10 mouse cellular contexts compared by ENCODE assay signal in the genomic region with DNA sequence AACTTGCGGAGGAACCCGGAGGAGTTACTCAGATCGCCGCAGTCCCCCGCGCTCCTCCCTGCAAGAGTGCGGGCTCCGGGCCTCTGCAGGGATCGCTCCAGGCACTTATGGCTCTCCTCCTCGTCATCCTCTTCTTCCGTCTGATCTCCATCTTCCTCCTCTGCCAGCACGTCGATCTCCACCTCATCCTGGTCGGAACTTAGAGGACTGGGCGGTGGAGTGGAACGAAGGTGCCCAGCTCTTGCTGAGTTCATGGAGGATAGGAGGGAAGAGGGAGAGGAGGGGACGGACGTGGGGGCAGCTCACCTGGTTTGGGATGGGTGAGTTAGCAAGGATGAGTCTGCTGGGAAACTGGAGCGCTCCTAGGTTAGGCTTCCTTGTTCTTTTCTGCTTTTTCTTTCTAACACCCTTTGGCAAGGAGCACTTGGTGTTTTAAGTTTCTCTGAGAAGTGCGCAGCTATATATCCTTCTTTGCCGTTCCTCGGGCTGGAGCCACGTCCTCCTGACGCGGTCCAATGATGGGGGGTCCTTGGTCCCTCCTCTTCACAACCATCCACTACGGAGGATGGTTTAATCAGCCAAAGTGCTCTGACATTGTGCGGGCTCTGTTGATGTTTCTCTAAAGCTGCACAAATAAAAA. TPM values are rescaled to one million over a fixed set of nuclear protein-coding genes. Genes with fewer than 3 reads are reported as not detected.
A peak's percentile ranks its signal among the peaks of the same experiment; 100 is the strongest.
DNase-seq lines count a peak whose midpoint lies in the region; ATAC-seq and TF ChIP-seq lines count a peak whose summit lies in the region.
"Had no signal": no experiment of that assay in that cellular context is flagged by ENCODE, and none has a peak within 500 bp of the region (broad histone marks: within the 10 kb centered on the region; RNA-seq: fewer than 3 reads in every experiment).

TSS of gene Foxd4 (minus strand) at position 617 of the 640 bp plus-strand sequence.

- H3K4me3 ChIP-seq in lung, embryonic 14.5 days (ENCODE audit: low read depth, low read length) = peak within 1 kb of the TSS; percentile 39
- peak within 1 kb of the TSS; percentile 44 for H3K4me3 ChIP-seq in forebrain, embryonic 13.5 days
- peak within 1 kb of the TSS; percentile 41 for H3K4me3 ChIP-seq in limb, embryonic 12.5 days (replicated peaks)
- H3K4me3 ChIP-seq in small intestine, adult 2 months (ENCODE audit: low read depth, low read length) = peak within 1 kb of the TSS; percentile 28

- DNase-seq in lung, embryonic 14.5 days = no peak
- no peak for DNase-seq in lung, postnatal 4 days
- no peak for DNase-seq in ovary, postnatal 10 days (ENCODE audit: low spot score)
- no peak for DNase-seq in thymus, postnatal 4 days
- no peak for DNase-seq in thymus, postnatal 14 days

- H3K27ac ChIP-seq in lung, embryonic 14.5 days (ENCODE audit: low read depth) = no peak within 1 kb of the TSS
- H3K27ac ChIP-seq in forebrain, embryonic 13.5 days = no peak within 1 kb of the TSS
- no peak within 1 kb of the TSS for H3K27ac ChIP-seq in limb, embryonic 12.5 days
- no peak within 1 kb of the TSS for H3K27ac ChIP-seq in small intestine, adult 2 months (ENCODE audit: insufficient read depth, low read depth, low read length)

- no peak for TF ChIP-seq CTCF in lung, embryonic 14.5 days (IDR thresholded peaks at IDR 0.05; ENCODE audit: low read depth)
- TF ChIP-seq CTCF in small intestine, adult 2 months (IDR thresholded peaks at IDR 0.05; ENCODE audit: extremely low read depth, insufficient read length, insufficient replicate concordance, low read depth, low read length) = no peak

- peaks cover 77% of the 10 kb centered on the region for H3K27me3 ChIP-seq in lung, embryonic 14.5 days (ENCODE audit: insufficient read depth, low read length)
- peaks cover 82% of the 10 kb centered on the region for H3K27me3 ChIP-seq in forebrain, embryonic 13.5 days
- H3K27me3 ChIP-seq in limb, embryonic 12.5 days = peaks cover 82% of the 10 kb centered on the region
- peaks cover 56% of the 10 kb centered on the region for H3K27me3 ChIP-seq in small intestine, adult 2 months (ENCODE audit: control insufficient read depth, insufficient read depth, low read length)

- ATAC-seq in lung, embryonic 14.5 days (ENCODE audit: insufficient read depth) = no peak
- peak; percentile 32 for ATAC-seq in forebrain, embryonic 13.5 days
- ATAC-seq in limb, embryonic 12.5 days (ENCODE audit: insufficient number of reproducible peaks, insufficient read depth, low FRiP score, low TSS enrichment, low read depth) = no peak

- H3K9me3 ChIP-seq in lung, embryonic 14.5 days (ENCODE audit: low read depth, low read length) = no peaks in the 10 kb centered on the region
- H3K9me3 ChIP-seq in forebrain, embryonic 13.5 days (replicated peaks) = no peaks in the 10 kb centered on the region
- H3K9me3 ChIP-seq in limb, embryonic 12.5 days = no peaks in the 10 kb centered on the region

- H3K9ac ChIP-seq in lung, embryonic 14.5 days = no peak within 1 kb of the TSS
- peak within 1 kb of the TSS; percentile 10 for H3K9ac ChIP-seq in forebrain, embryonic 13.5 days
- no peak within 1 kb of the TSS; the same call in 1 of the 2 replicates for H3K9ac ChIP-seq in limb, embryonic 12.5 days (replicated peaks)

- H3K36me3 ChIP-seq in lung, embryonic 14.5 days (ENCODE audit: insufficient read depth) = no peaks in the 10 kb centered on the region
- H3K36me3 ChIP-seq in forebrain, embryonic 13.5 days (ENCODE audit: poor library complexity, severe bottlenecking) = no peaks in the 10 kb centered on the region
- no peaks in the 10 kb centered on the region for H3K36me3 ChIP-seq in limb, embryonic 12.5 days
- H3K36me3 ChIP-seq in small intestine, adult 2 months (ENCODE audit: control insufficient read depth, insufficient read depth, low read length) = no peaks in the 10 kb centered on the region

- TF ChIP-seq POLR2A in small intestine, adult 2 months (IDR thresholded peaks at IDR 0.05; ENCODE audit: low read depth, low read length) = no peak

- H3K4me2 ChIP-seq in lung, embryonic 14.5 days = peak within 1 kb of the TSS; percentile 65
- H3K4me2 ChIP-seq in forebrain, embryonic 13.5 days = peak within 1 kb of the TSS; percentile 78
- peak within 1 kb of the TSS; percentile 66 for H3K4me2 ChIP-seq in limb, embryonic 12.5 days

- H3K4me1 ChIP-seq in lung, embryonic 14.5 days (ENCODE audit: insufficient read depth) = no peaks in the 10 kb centered on the region
- H3K4me1 ChIP-seq in forebrain, embryonic 13.5 days = peaks cover 23% of the 10 kb centered on the region
- H3K4me1 ChIP-seq in limb, embryonic 12.5 days (replicated peaks) = peaks cover 23% of the 10 kb centered on the region
- H3K4me1 ChIP-seq in small intestine, adult 2 months (ENCODE audit: control insufficient read depth, insufficient read depth, insufficient read length, low read length) = peaks cover 9% of the 10 kb centered on the region

- 1% methylated on average over 27 of the region's 27 CpGs for WGBS in lung, embryonic 14.5 days
- 1% methylated on average over 27 of the region's 27 CpGs for WGBS in forebrain, embryonic 13.5 days
- WGBS in limb, embryonic 12.5 days = under 1% methylated on average over 27 of the region's 27 CpGs
- WGBS in small intestine, adult 2 months = 3% methylated on average over 27 of the region's 27 CpGs

RNA-seq across cellular contexts. Expression of gene Foxd4, which starts in this region (rescaled TPM):
- not detected in 2 replicates for polyA plus RNA-seq in lung, embryonic 14.5 days (2014; fragmentation: Nextera tagmentation; extraction: Ambion mirVana)
- not detected in 2 replicates for polyA plus RNA-seq in forebrain, embryonic 13.5 days (2015; fragmentation: Nextera tagmentation; extraction: Ambion mirVana)
- polyA plus RNA-seq in limb, embryonic 12.5 days (2016; fragmentation: Nextera tagmentation; extraction: Ambion mirVana) = not detected in 2 replicates
- not detected in 2 replicates for polyA plus RNA-seq in small intestine, adult 2 months (2012; rRNA removed)
- polyA plus RNA-seq: liver, adult 2 months; thymus, postnatal 0 days had no signal

Comparison
In these comparisons a context has a peak if more than half of its experiments do, and no peak if none do; other contexts are left out.
1. Peak in ATAC-seq, H3K4me3 ChIP-seq, H3K9ac ChIP-seq and H3K4me2 ChIP-seq in forebrain, embryonic 13.5 days; RNA of the gene not detected or under 1 TPM.